Mouse (Mus musculus) megakaryocyte-erythroid progenitor cell, adult 5-6 weeks (primary cell): Measurements from ENCODE around the gene Atp1a2. TPM values are rescaled to one million over a fixed set of nuclear protein-coding genes. Genes with fewer than 3 reads are reported as not detected.

Experiments
- ATAC-seq: replicated peaks from 2 replicates; pipeline ENCODE4 v1.8.0; 2016; ENCODE audit warnings: mild to moderate bottlenecking, inconsistent platforms; ENCODE audit not compliant: severe bottlenecking, poor library complexity, low FRiP score, low TSS enrichment
- total RNA-seq, 2 experiments: library from RNA; stranded (forward) in 1 of 2; stranded (reverse) in 1 of 2; fragments of 200-1000, 215-1000 nt in 1 of 2; fragments of >200 nt in 1 of 2; fragmentation: Nextera tagmentation in 1 of 2; gene quantifications; 2 replicates each; pipeline ENCODE4 v1.2.3; 2014 to 2017

The Atp1a2 gene
- total RNA-seq, 2 experiments from 2014 or later: not detected

DNA sequence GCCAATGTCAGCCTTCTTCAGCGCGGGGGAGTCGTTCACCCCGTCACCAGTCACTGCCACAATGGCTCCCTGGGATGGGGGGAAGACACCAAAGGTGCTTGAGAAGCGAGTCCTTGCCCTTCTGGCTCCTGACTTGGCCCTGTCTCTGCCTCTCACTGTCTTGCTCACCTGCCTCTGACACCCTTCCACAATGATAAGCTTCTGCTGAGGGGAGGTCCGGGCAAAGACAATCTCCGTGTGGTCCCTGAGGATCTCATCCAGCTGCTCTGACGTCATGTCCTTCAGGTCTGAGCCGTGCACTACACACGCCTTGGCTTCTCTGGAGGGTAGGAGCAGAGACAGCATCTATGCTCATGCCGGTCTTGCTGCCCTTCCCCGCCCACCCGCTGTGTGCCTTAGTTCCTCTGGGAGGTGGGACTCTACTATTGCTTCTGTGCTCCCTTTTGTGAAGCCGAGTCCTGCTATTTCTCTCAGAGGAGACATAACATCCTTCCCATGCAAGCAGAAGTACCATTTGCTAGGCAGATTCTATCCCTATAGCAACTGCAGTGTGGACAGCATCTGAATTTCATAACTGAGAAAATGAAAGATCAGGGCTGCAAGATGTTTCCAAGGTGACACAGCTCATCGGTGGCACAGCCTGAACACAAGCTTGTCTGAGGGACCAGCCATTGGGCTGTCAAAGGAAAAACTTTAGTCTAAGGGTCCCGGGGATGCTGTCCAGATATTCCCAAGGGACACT lies 17.9 kb downstream of the Atp1a2 start:
- ATAC-seq: no peak

DNA sequence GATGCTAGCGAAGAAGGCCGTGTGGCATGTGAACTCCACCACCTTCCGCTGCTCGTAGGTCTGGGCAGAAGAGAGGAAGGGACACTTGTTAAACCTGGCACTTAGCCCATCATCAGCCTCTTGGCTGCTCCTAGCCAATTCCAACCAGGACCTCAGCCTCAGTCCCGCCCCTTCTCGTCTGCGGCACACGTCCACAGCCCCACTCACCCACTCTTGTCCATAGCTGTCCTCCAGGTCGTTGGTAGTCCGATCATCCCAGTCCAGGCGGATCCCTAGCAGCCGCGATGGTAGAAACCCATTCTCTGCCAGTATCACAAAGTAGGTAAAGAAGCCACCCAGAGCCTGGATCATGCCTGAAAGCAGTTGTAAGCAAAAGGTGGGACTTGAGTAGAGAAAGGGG lies 19.5 kb downstream of the Atp1a2 start:
- ATAC-seq: no peak

DNA sequence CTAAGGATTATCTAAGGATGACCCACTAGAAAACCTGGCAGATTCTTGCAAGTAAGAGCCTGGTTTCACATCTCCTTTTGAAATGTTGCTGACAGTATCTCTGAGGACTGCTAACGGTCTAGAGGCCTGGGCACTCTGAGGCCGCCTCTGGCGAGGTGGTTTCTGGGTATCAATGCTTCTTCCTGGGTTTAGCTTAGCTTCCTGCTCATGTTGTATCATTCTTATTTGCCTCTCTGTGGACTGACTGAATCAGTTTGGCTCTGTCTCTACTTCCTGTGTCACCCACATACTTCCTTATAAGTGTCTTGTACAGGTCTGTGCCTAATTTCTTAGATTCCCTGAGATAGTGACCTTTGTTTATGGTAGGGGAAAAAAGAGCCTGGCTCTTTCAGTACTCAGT lies 20.7 kb downstream of the Atp1a2 start:
- no peak for ATAC-seq

DNA sequence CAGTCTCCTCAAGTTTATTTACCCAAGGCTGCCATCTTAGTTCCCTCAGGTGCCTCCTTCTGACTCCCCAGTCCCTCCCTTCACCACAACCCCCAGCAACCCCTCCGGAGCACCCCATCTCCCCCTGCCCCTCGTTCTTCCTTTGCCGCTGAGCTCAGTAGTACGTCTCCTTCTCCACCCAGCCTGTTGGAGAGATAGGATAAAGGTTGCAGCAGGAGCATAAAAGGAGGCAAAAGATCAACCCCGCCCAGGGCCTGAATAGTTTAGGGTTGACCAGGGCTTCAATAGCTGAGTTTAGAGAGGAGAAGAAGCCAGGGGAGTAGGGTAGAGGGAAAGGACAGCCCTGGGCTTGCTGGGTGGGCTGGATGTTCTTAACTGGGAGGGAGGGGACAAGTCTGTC lies 23.3 kb downstream of the Atp1a2 start:
- ATAC-seq: no peak

DNA sequence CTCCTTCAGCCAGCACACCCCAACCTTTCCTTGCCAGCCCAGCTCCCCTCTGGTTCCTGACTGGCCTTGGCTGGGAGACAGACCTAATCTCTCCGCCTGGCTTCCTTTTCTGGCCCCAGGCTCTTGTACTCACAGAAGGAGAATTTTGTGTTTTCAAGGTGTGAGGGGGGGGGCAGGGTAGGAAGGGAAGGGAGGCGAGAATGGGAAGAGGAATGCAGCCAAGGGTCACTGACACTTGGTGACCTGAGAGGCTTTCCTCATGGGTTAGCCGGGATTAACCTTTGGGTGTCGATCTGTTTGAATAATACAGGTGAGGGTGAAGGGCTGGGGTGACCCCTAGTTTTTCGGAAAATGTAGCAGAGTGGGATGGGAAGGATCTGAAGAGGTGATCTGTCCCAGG lies 23.7 kb downstream of the Atp1a2 start:
- no peak for ATAC-seq

DNA sequence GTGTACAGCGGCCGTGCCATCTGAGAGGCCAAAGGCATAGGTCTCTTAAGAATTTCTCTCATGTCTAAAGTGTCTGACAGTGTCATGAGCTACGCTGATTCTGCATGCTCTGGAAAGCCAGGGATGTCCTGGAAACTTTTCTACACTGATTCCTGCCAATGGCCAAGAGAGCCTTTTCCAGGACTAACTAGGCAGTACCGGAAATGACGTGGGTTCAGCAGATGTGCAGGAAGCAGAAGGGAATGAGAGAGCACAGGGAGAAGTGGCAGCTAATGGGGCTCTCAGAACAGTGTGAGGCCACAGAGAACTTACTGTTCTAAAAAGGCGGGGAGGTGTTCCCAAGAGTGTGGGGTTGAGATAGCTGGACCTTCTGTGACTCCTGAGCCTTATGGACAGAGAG lies 24.5 kb downstream of the Atp1a2 start:
- ATAC-seq: no peak

DNA sequence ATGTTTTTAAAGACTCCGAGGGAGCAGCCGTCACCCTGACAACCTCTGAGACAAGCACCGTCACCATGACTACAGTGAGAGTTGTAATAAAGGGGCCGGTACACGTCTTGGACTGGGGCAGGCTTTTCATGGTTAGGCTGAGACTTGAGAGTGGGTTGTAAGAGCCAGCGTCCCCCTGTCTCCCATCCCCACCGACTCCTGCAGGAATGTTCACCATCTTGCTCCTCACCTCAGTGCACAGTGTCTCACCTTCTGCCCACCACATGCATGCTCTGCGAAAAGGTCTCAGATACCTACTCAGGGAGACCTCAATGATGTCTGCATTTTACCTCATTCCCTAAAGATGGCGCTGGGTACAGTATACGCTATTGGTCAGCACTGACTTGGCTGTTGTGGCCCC lies 26.1 kb downstream of the Atp1a2 start:
- 0 out of 2 replicates have a peak, but pooled peaks have one; percentile 30 for ATAC-seq

DNA sequence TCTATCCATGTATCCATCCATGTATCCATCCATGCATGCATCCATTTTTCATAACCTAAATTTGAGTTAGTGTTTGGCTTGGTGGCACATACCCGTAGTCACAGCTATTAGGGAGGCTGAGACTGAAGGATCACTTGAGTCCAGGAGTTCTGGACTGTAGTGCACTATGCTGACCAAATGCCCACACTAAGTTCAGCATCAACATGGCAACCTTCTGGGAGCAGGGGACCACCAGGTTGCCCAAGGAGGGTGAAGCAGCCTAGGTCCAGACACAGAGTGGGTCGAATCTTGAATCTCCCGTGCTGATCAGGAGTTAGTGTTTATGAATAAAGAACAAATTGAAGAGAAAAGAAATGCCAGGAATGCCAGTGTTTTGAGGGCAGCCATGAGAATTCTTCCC lies 26.7 kb downstream of the Atp1a2 start:
- no peak for ATAC-seq

DNA sequence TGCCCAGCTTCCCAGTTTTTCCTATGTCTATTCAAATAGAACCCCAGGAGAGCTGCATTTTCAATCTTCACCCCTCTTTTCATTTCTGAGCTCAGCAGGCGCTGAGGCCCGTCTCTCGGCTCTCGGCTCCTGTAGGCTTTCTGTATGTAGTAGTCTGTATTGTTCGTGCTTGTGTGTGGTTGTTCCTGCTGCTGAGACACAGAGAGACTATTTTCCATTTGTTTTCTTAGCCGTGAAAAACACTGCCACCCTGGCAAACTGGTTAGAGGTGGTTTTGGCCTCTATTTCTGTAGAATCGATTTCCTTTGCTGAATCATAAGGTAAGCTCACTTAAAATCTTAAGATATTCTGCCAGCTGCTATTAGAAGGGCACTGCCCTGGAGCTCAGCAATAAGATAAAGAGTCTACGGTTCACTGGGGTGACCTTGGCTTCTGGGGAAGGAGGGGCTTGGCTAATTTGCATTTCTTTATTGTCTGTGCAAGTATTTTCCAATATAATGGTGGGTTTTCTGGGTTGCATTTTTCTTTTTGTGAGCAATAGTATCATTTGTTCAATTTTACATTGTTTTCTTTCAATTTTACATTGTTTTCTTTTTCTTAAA lies 36.3 kb downstream of the Atp1a2 start, which contains the start of gene Igsf8:
Igsf8 (plus strand) TSS at position 165 of the 602 bp plus-strand sequence.
- no peak for ATAC-seq

DNA sequence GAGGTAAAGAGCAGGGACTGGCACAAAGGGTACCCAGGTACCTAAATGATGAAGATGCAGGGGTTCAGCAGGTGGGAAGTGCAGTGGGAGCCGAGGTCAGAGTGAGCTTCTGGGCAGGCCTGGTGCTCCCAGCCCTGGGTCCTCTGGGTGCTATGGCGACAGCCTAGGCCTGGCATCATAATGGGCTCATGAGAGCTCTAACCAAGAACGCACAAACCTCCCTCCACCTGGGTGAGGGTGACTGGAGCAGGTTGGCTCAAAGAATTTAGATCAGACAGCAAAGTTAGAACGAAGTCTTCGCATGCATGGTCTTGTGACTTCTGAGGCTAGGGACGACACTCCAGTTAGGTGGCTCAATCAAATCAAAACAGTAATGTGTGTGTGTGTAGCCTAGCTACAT lies 39.5 kb downstream of the Atp1a2 start, which contains the start of gene Atp1a4:
Atp1a4 (minus strand) TSS at position 101 of the 400 bp plus-strand sequence.
- ATAC-seq: no peak

DNA sequence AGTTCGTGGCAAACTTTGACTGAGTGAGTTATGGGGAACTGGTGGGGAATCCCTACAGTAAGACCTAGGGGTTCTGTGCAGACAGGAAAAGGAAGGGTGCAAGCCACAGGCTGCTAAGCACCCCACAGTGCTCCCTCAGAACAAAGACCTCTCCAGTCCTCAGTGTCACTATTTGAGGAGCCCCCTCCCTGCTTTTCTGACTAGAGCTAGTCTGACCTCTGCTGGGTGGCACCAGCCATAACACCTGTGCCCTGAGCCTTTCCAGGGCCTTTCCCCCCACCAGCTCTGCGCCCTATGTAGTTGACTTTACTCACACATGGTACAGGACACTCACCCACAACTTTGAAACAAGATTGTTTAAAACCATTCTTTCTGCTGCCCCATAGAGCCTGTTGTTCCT lies 50.2 kb downstream of the Atp1a2 start:
- ATAC-seq: 0 out of 2 replicates have a peak, but pooled peaks have one; percentile 42

DNA sequence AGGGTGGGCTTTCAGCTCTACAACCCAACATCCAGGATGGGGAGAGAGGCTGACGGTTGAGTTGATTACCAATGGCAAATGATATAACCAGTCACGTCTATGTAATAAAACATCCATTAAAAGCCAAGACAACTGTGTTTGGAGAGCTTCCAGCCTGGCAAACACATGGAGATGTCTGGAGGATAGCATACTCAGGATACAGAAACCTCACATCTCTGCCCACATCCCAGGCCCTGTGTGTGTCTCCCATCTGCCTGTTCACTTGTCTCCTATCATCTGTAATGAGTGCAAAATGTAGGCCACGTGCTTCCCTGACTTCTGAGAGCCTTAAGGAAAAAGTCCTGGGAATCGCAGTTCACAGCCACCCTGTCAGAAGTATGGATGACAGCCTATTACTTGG lies 50.6 kb downstream of the Atp1a2 start:
- no peak for ATAC-seq

DNA sequence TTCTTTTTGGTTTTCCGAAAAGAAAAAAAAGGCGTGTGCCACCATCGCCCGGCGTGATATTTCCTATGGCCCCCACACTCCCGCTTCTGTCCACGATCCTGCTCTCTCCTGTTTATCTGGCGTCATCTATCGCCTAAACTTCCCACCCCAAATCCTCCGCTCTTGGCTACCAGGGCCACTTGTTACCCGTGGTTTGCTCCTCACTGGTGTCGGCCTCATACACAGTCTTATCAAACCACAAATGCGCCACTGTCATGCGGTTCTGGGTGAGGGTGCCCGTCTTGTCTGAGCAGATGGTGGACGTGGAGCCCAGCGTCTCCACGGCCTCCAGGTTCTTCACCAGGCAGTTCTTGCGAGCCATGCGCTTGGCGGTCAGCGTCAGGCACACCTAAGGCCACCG lies 53.2 kb downstream of the Atp1a2 start:
- ATAC-seq: peak; percentile 64

DNA sequence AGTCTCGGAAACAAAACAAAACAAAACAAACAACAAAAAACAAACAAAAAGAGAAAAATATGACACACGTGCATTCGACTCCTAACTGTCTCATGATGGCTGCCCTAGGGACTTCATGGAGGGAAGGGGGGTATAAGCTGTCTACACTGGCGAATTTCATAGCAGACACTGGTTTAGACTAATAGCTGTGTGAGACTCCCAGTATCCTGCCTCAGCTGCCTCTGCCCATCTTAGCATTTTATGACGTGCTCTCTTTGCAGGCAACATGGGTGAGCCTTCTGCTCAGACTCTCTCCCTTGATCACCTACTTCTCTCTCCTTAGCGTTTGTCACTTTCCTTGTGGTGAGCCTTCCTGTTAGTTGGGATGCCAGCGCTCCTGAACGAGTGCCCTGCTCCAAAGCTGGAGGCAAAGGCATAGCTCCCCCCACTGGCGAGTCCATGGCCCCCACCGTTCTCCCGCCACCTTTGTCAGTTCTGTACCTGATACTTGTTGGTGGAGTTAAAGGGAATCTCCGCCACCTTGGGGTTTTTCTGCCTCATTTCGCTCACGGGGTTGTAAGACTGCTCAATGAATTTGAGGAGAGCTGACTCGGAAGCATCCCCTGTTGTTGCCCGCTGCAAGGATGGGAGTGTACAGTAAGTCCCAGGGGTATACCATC lies 54.2 kb downstream of the Atp1a2 start:
- no peak for ATAC-seq

DNA sequence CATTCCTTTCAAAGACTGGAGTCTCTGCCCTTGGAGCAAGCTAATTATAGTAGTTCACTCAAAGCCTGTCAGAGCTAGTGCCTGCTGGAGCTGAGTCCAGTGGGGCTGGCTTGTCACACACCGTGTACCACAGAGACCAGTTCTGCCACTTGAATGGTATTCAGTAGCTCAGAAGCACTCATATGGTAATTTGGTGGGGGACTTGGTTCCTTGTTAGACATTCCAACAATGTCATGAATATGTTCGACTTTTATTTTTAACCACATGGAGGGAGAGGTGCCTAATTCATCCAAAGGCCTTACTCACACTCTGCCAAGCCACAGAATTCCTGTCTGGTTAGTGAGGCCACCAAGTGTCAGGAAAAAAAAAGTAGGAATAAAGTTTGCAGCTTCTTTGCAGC lies 55.5 kb downstream of the Atp1a2 start:
- no peak for ATAC-seq

DNA sequence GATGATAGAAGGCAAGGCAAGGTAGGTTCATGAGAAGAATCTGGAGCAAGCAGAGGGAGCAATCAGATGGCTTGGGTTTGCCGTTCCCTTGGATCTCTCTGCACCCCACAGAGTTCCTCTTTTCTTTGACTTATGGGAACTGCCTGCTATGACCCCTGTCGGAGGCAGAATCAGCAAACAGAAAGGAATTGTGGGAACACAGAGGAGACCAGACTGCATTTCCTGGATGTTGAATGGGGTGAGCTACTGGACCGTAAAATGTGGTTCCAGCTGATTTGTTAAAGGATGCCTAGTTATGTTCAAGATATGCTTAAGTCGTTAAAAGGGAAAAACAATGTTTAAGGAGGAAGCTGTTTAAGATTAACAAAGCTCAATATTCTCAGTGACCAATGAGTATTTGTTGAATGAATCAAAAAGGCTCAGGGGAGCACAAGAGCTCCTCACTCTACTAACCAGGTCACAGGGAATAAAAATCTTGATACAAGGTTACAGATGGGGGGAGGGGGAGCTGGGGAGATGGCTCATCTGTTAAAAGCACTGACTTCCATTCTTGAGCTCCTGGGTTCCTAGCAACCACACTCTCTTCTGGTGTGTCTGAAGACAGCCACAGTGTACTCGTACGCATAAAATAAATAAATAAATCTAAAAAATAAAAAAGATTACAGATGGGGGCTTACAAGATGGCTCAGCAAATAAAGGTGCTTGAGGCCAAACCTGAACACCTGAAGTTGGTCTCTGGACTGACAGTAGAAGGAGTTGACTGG lies 56.7 kb downstream of the Atp1a2 start:
- ATAC-seq: no peak

DNA sequence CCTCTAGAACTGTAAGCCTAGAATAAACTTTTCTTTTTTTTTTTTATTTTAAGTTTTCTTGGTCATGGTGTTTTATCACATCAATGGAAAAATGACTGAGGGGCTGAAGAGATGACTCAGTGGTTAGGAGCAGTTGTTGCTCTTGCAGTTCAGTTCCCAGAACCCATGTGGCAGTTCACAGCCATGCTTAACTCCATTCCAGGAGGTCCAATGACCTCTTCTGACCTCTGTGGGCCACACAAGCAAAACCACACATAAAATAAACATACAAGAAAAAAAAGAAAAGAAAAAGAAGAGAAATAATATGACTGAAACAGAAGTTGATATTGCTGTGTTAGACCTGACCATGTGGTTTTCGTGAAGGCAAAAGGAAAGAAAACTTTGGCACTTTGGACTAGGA lies 68.6 kb downstream of the Atp1a2 start:
- ATAC-seq: no peak

DNA sequence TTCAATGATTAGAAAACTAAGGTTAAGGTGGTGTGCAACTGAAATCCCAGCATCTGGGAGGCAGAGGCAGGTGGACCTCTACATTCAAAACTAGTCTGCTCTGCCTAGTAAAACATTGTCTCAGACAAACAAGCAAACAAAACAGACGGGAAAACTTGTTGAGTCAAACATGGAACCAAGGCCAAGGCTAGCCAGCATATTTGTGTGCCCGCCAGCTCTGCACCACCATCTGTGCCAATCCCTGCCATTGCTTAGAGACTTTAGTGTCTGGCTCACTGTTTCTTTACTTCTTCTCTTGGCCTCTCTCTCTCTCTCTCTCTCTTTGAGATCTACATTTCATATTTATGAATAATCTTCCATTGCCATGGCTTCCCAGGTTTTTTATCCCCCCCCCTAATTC lies 69.7 kb downstream of the Atp1a2 start:
- ATAC-seq: no peak
